ENCODE assay signal across 24 mouse cellular contexts in genomic region chr2:70690195-70690594, GRCm38 (mm10). TPM values are rescaled to one million over a fixed set of nuclear protein-coding genes. Genes with fewer than 3 reads are reported as not detected.
DNase-seq lines count a peak whose midpoint lies in the region; ATAC-seq and TF ChIP-seq lines count a peak whose summit lies in the region.
"Had no signal": no experiment of that assay in that cellular context is flagged by ENCODE, and none has a peak within 500 bp of the region (broad histone marks: within the 10 kb centered on the region; RNA-seq: fewer than 3 reads in every experiment).

No protein-coding gene starts in this region.

- H3K4me2 ChIP-seq in kidney, embryonic 15.5 days = no peak overlapping the region
- no peak overlapping the region for H3K4me2 ChIP-seq in kidney, embryonic 16.5 days (replicated peaks; ENCODE audit: low read depth, low read length)
- no peak overlapping the region for H3K4me2 ChIP-seq in embryonic facial prominence, embryonic 15.5 days (replicated peaks)
- H3K4me2 ChIP-seq: heart, embryonic 12.5 days; limb, embryonic 13.5 days; midbrain, embryonic 11.5 days had no signal

- WGBS in kidney, embryonic 15.5 days = 78% methylated on average over 11 of the region's 11 CpGs
- WGBS in kidney, embryonic 16.5 days = 74% methylated on average over 11 of the region's 11 CpGs
- 70% methylated on average over 11 of the region's 11 CpGs for WGBS in embryonic facial prominence, embryonic 15.5 days

- H3K36me3 ChIP-seq in kidney, embryonic 15.5 days = peaks cover 84% of the 10 kb centered on the region
- peaks cover 69% of the 10 kb centered on the region for H3K36me3 ChIP-seq in kidney, embryonic 16.5 days (ENCODE audit: insufficient read depth, low read length)
- peaks cover 73% of the 10 kb centered on the region for H3K36me3 ChIP-seq in E14TG2a.4 (ENCODE audit: insufficient read depth, low read length)
- peaks cover 83% of the 10 kb centered on the region for H3K36me3 ChIP-seq in embryonic facial prominence, embryonic 15.5 days

- H3K9ac ChIP-seq in kidney, embryonic 15.5 days = no peak overlapping the region
- H3K9ac ChIP-seq in kidney, embryonic 16.5 days (replicated peaks; ENCODE audit: low read length) = no peak overlapping the region
- no peak overlapping the region for H3K9ac ChIP-seq in embryonic facial prominence, embryonic 15.5 days
- H3K9ac ChIP-seq: heart, embryonic 12.5 days; limb, embryonic 13.5 days had no signal

- intact Hi-C loops in gastrocnemius, postnatal 36 days (cut with DNase I) = no loop called here

- 0 out of 2 replicates have a peak, but pooled peaks have one; percentile 12 for ATAC-seq in kidney, embryonic 15.5 days (replicated peaks; ENCODE audit: low FRiP score)
- ATAC-seq in kidney, embryonic 16.5 days (ENCODE audit: low FRiP score, low TSS enrichment) = no peak
- peak; percentile 69; the same call in 1 of the 2 replicates for ATAC-seq in embryonic facial prominence, embryonic 15.5 days (ENCODE audit: insufficient number of reproducible peaks, low FRiP score, low TSS enrichment, low read depth)
- ATAC-seq: forebrain, embryonic 16.5 days; hindbrain, postnatal 0 days had no signal

- no peaks in the 10 kb centered on the region for H3K4me1 ChIP-seq in kidney, embryonic 15.5 days
- no peaks in the 10 kb centered on the region for H3K4me1 ChIP-seq in kidney, embryonic 16.5 days (ENCODE audit: insufficient read depth, low read length)
- peaks cover 53% of the 10 kb centered on the region for H3K4me1 ChIP-seq in E14TG2a.4 (replicated peaks; ENCODE audit: low read depth, low read length)
- H3K4me1 ChIP-seq in embryonic facial prominence, embryonic 15.5 days = no peaks in the 10 kb centered on the region

- peak; percentile 9 for DNase-seq in gastrocnemius, adult 18-20 months (ENCODE audit: low spot score)
- no peak for DNase-seq in gastrocnemius, postnatal 36 days
- no peak for DNase-seq in natural killer cell, adult 2 months (ENCODE audit: low spot score in 2 of 2)
- DNase-seq: adrenal gland, adult 2 months; cerebellum, adult 11 months; cerebellum, postnatal 14 days; layer of hippocampus, adult 9-11 months; right cerebral cortex, postnatal 25 days; thymus, postnatal 25 days had no signal

- no peaks in the 10 kb centered on the region for H3K9me3 ChIP-seq in kidney, embryonic 15.5 days (replicated peaks)
- no peaks in the 10 kb centered on the region for H3K9me3 ChIP-seq in kidney, embryonic 16.5 days (ENCODE audit: low read length)
- no peaks in the 10 kb centered on the region for H3K9me3 ChIP-seq in E14TG2a.4 (ENCODE audit: low read length)
- no peaks in the 10 kb centered on the region for H3K9me3 ChIP-seq in embryonic facial prominence, embryonic 15.5 days (replicated peaks)
- H3K9me3 ChIP-seq: G1E; heart, embryonic 12.5 days; limb, embryonic 13.5 days had no signal

- no peak for TF ChIP-seq CTCF in E14TG2a.4 (conservative IDR thresholded peaks at IDR 0.05; ENCODE audit: low read length)

- H3K4me3 ChIP-seq in kidney, embryonic 15.5 days (replicated peaks) = no peak overlapping the region
- H3K4me3 ChIP-seq in kidney, embryonic 16.5 days (ENCODE audit: low read length) = no peak overlapping the region
- peak overlapping the region; percentile 66 for H3K4me3 ChIP-seq in E14TG2a.4 (replicated peaks; ENCODE audit: low read length)
- no peak overlapping the region for H3K4me3 ChIP-seq in embryonic facial prominence, embryonic 15.5 days (replicated peaks)
- H3K4me3 ChIP-seq: erythroblast, embryonic 14.5 days; heart, embryonic 12.5 days; limb, embryonic 13.5 days had no signal

- H3K27me3 ChIP-seq in kidney, embryonic 15.5 days = no peaks in the 10 kb centered on the region
- no peaks in the 10 kb centered on the region for H3K27me3 ChIP-seq in kidney, embryonic 16.5 days (ENCODE audit: insufficient read depth, low read length)
- no peaks in the 10 kb centered on the region for H3K27me3 ChIP-seq in E14TG2a.4 (ENCODE audit: insufficient read depth, low read length)
- H3K27me3 ChIP-seq in embryonic facial prominence, embryonic 15.5 days = no peaks in the 10 kb centered on the region
- H3K27me3 ChIP-seq: heart, embryonic 12.5 days; limb, embryonic 13.5 days had no signal

- no peak overlapping the region for H3K27ac ChIP-seq in kidney, embryonic 15.5 days
- H3K27ac ChIP-seq in kidney, embryonic 16.5 days (ENCODE audit: low read length) = no peak overlapping the region
- no peak overlapping the region for H3K27ac ChIP-seq in embryonic facial prominence, embryonic 15.5 days (replicated peaks)
- H3K27ac ChIP-seq: hindbrain, postnatal 0 days; kidney, postnatal 0 days; limb, embryonic 13.5 days; macrophage had no signal

RNA-seq across cellular contexts. Expression of gene Gm26558, which starts 28.3 kb away (rescaled TPM):
- total RNA-seq in gastrocnemius, adult 18-20 months (2021) = not detected
- total RNA-seq in gastrocnemius, postnatal 36 days (2021) = under 1 TPM in 1 of 2 experiments, not detected in 1; 0.30 TPM
- 3.6 and 4.8 TPM in 2 replicates for polyA plus RNA-seq in kidney, embryonic 15.5 days (2015; fragmentation: Nextera tagmentation; extraction: Ambion mirVana)
- polyA plus RNA-seq in kidney, embryonic 16.5 days (2015; fragmentation: Nextera tagmentation; extraction: Ambion mirVana) = 3.8 and 4.0 TPM in 2 replicates
- 4.9 and 5.6 TPM in 2 replicates for polyA plus RNA-seq in embryonic facial prominence, embryonic 15.5 days (2015; fragmentation: Nextera tagmentation; extraction: Ambion mirVana)
- total RNA-seq: adrenal gland, adult 2 months; hematopoietic stem cell, adult 5-6 weeks; left cerebral cortex, postnatal 10 days had no signal
- polyA plus RNA-seq: erythroblast, embryonic 14.5 days; macrophage had no signal

RNA-seq across cellular contexts. Expression of gene Gorasp2, which starts 28.8 kb away (rescaled TPM):
- total RNA-seq in gastrocnemius, adult 18-20 months (2021) = 10 to 100 TPM; 78.6 to 81.0 TPM
- 10 to 100 TPM; 67.3 to 72.1 TPM for total RNA-seq in gastrocnemius, postnatal 36 days (2021)
- 171 and 175 TPM in 2 replicates for polyA plus RNA-seq in kidney, embryonic 15.5 days (2015; fragmentation: Nextera tagmentation; extraction: Ambion mirVana)
- polyA plus RNA-seq in kidney, embryonic 16.5 days (2015; fragmentation: Nextera tagmentation; extraction: Ambion mirVana) = 176 and 182 TPM in 2 replicates
- 178 and 191 TPM in 2 replicates for polyA plus RNA-seq in embryonic facial prominence, embryonic 15.5 days (2015; fragmentation: Nextera tagmentation; extraction: Ambion mirVana)
